Comparison of ENCODE assay signal across 8 mouse cellular contexts in the genomic region with DNA sequence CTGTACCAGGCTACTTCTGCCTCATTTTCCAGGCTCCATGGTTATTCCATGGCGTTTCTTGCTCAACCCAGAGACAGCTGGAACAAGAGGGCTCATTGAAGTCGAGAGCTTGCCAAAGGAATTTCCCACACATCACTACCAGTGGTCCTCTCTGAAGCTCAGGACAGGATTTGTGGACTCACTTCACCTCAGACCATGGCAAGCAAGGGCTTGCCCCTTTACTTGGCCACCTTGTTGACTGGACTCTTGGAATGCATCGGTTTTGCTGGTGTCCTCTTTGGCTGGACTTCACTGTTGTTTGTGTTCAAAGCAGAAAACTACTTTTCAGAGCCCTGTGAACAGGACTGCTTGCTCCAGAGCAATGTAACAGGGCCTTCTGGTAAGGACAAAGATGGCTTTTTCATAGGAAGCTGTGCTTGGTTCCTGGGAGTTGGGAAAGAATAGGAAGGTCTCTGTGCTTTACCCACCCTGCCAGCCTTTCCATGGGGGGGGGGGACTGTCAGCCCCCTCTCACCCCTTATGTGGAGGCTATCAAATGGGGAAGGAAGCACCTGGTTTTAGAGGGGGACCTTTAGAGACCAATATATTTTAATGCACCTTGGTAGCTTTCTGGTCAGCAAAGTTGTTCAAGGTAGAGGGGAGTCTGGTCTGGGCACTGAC. TPM values are rescaled to one million over a fixed set of nuclear protein-coding genes. Genes with fewer than 3 reads are reported as not detected.
DNase-seq lines count a peak whose midpoint lies in the region; ATAC-seq and TF ChIP-seq lines count a peak whose summit lies in the region.

No protein-coding gene starts in this region.

- intact Hi-C loops in left cerebral cortex, postnatal 36 days (cut with DNase I) = no loop called here

- TF ChIP-seq POLR2A in small intestine, adult 2 months (IDR thresholded peaks at IDR 0.05; ENCODE audit: low read depth, low read length) = no peak

- 0 out of 2 replicates have a peak, but pooled peaks cover 7% of the 10 kb centered on the region for H3K4me1 ChIP-seq in midbrain, embryonic 12.5 days
- H3K4me1 ChIP-seq in midbrain, embryonic 15.5 days = peaks cover 5% of the 10 kb centered on the region; the same call in 1 of the 2 replicates
- peaks cover 56% of the 10 kb centered on the region for H3K4me1 ChIP-seq in erythroblast, embryonic 14.5 days (ENCODE audit: control insufficient read depth)
- H3K4me1 ChIP-seq in limb, embryonic 10.5 days = peaks cover 19% of the 10 kb centered on the region
- peaks cover 5% of the 10 kb centered on the region; the same call in 1 of the 2 replicates for H3K4me1 ChIP-seq in small intestine, adult 2 months (ENCODE audit: control insufficient read depth, insufficient read depth, insufficient read length, low read length)

- H3K27ac ChIP-seq in midbrain, embryonic 12.5 days (replicated peaks) = no peak overlapping the region
- no peak overlapping the region for H3K27ac ChIP-seq in midbrain, embryonic 15.5 days
- peak overlapping the region; percentile 93 for H3K27ac ChIP-seq in limb, embryonic 10.5 days
- peak overlapping the region; percentile 64 for H3K27ac ChIP-seq in small intestine, adult 2 months (ENCODE audit: insufficient read depth, low read depth, low read length)

- H3K4me2 ChIP-seq in midbrain, embryonic 12.5 days (replicated peaks) = peak overlapping the region; percentile 57
- H3K4me2 ChIP-seq in midbrain, embryonic 15.5 days = no peak overlapping the region

- no peak for DNase-seq in limb, embryonic 10.5 days (ENCODE audit: low spot score)
- DNase-seq in left cerebral cortex, adult 18-20 months (ENCODE audit: low spot score in 2 of 2) = no peak
- DNase-seq in left cerebral cortex, postnatal 36 days (ENCODE audit: low spot score in 2 of 2) = no peak
- no peak for DNase-seq in gastrocnemius, postnatal 4 days (ENCODE audit: low spot score in 2 of 2)

- no peak overlapping the region for H3K9ac ChIP-seq in midbrain, embryonic 12.5 days (replicated peaks)
- no peak overlapping the region for H3K9ac ChIP-seq in midbrain, embryonic 15.5 days

- no peaks in the 10 kb centered on the region for H3K9me3 ChIP-seq in midbrain, embryonic 12.5 days
- H3K9me3 ChIP-seq in midbrain, embryonic 15.5 days = no peaks in the 10 kb centered on the region
- peaks cover 4% of the 10 kb centered on the region; the same call in 1 of the 2 replicates for H3K9me3 ChIP-seq in erythroblast, embryonic 14.5 days (ENCODE audit: control insufficient read depth, low read length)
- H3K9me3 ChIP-seq in limb, embryonic 10.5 days (replicated peaks) = no peaks in the 10 kb centered on the region

- H3K4me3 ChIP-seq in midbrain, embryonic 12.5 days = 0 out of 2 replicates have a peak overlapping the region, but pooled peaks have one; percentile 36
- no peak overlapping the region for H3K4me3 ChIP-seq in midbrain, embryonic 15.5 days
- H3K4me3 ChIP-seq in erythroblast, embryonic 14.5 days (replicated peaks) = peak overlapping the region; percentile 87
- H3K4me3 ChIP-seq in limb, embryonic 10.5 days = peak overlapping the region; percentile 62
- H3K4me3 ChIP-seq in small intestine, adult 2 months (ENCODE audit: low read depth, low read length) = peak overlapping the region; percentile 77

- H3K36me3 ChIP-seq in midbrain, embryonic 12.5 days = no peaks in the 10 kb centered on the region
- no peaks in the 10 kb centered on the region for H3K36me3 ChIP-seq in midbrain, embryonic 15.5 days (replicated peaks)
- peaks cover 55% of the 10 kb centered on the region for H3K36me3 ChIP-seq in erythroblast, embryonic 14.5 days (ENCODE audit: control insufficient read depth)
- H3K36me3 ChIP-seq in limb, embryonic 10.5 days = peaks cover 19% of the 10 kb centered on the region
- no peaks in the 10 kb centered on the region for H3K36me3 ChIP-seq in small intestine, adult 2 months (ENCODE audit: control insufficient read depth, insufficient read depth, low read length)

- peaks cover 6% of the 10 kb centered on the region for H3K27me3 ChIP-seq in midbrain, embryonic 12.5 days
- H3K27me3 ChIP-seq in midbrain, embryonic 15.5 days (replicated peaks) = no peaks in the 10 kb centered on the region
- H3K27me3 ChIP-seq in erythroblast, embryonic 14.5 days (ENCODE audit: control insufficient read depth) = no peaks in the 10 kb centered on the region
- H3K27me3 ChIP-seq in limb, embryonic 10.5 days (ENCODE audit: low read depth, poor library complexity, severe bottlenecking) = no peaks in the 10 kb centered on the region
- no peaks in the 10 kb centered on the region for H3K27me3 ChIP-seq in small intestine, adult 2 months (ENCODE audit: control insufficient read depth, insufficient read depth, low read length)

- 81% methylated on average over 3 of the region's 3 CpGs for WGBS in midbrain, embryonic 12.5 days
- 79% methylated on average over 3 of the region's 3 CpGs for WGBS in midbrain, embryonic 15.5 days
- WGBS in limb, embryonic 10.5 days = 72% methylated on average over 3 of the region's 3 CpGs
- 65% methylated on average over 3 of the region's 3 CpGs for WGBS in small intestine, adult 2 months

- no peak for ATAC-seq in midbrain, embryonic 12.5 days (ENCODE audit: low FRiP score, low read depth)
- ATAC-seq in midbrain, embryonic 15.5 days (replicated peaks) = no peak

- no peak for TF ChIP-seq CTCF in small intestine, adult 2 months (IDR thresholded peaks at IDR 0.05; ENCODE audit: extremely low read depth, insufficient read length, insufficient replicate concordance, low read depth, low read length)

RNA-seq across cellular contexts. Expression of a gene that starts 1.2 kb away (rescaled TPM):
- polyA plus RNA-seq in midbrain, embryonic 12.5 days (2016; fragmentation: Nextera tagmentation; extraction: Ambion mirVana) = 10.5 and 14.1 TPM in 2 replicates
- 3.8 and 5.6 TPM in 2 replicates for polyA plus RNA-seq in midbrain, embryonic 15.5 days (2015; fragmentation: Nextera tagmentation; extraction: Ambion mirVana)
- 7.1 and 8.4 TPM in 2 replicates for polyA plus RNA-seq in erythroblast, embryonic 14.5 days (2012)
- polyA plus RNA-seq in limb, embryonic 10.5 days (2016; fragmentation: Nextera tagmentation; extraction: Ambion mirVana) = 30.4 and 32.8 TPM in 2 replicates
- 14.4 and 31.1 TPM in 2 replicates for polyA plus RNA-seq in small intestine, adult 2 months (2012; rRNA removed)
- total RNA-seq in left cerebral cortex, adult 18-20 months (2021) = under 1 TPM; 0.19 to 0.33 TPM
- total RNA-seq in left cerebral cortex, postnatal 36 days (2021) = under 1 TPM; 0.29 to 0.32 TPM
- 10 to 100 TPM; 29.4 to 29.7 TPM for total RNA-seq in gastrocnemius, postnatal 4 days (2021)

RNA-seq across cellular contexts. Expression of a gene that starts 42.6 kb away (rescaled TPM):
- polyA plus RNA-seq in midbrain, embryonic 12.5 days (2016; fragmentation: Nextera tagmentation; extraction: Ambion mirVana) = not detected in 2 replicates
- polyA plus RNA-seq in midbrain, embryonic 15.5 days (2015; fragmentation: Nextera tagmentation; extraction: Ambion mirVana) = 0.35 and 0.42 TPM in 2 replicates
- 0.11 TPM in 1 of 2 replicates, not detected in the other for polyA plus RNA-seq in erythroblast, embryonic 14.5 days (2012)
- 0.18 TPM in 1 of 2 replicates, not detected in the other for polyA plus RNA-seq in limb, embryonic 10.5 days (2016; fragmentation: Nextera tagmentation; extraction: Ambion mirVana)
- polyA plus RNA-seq in small intestine, adult 2 months (2012; rRNA removed) = 0.49 and 1.1 TPM in 2 replicates
- not detected for total RNA-seq in left cerebral cortex, adult 18-20 months (2021)
- total RNA-seq in left cerebral cortex, postnatal 36 days (2021) = not detected
- total RNA-seq in gastrocnemius, postnatal 4 days (2021) = not detected

RNA-seq across cellular contexts. Expression of a gene that starts 50.4 kb away (rescaled TPM):
- not detected in 2 replicates for polyA plus RNA-seq in midbrain, embryonic 12.5 days (2016; fragmentation: Nextera tagmentation; extraction: Ambion mirVana)
- polyA plus RNA-seq in midbrain, embryonic 15.5 days (2015; fragmentation: Nextera tagmentation; extraction: Ambion mirVana) = not detected in 2 replicates
- 0.04 TPM in 1 of 2 replicates, not detected in the other for polyA plus RNA-seq in erythroblast, embryonic 14.5 days (2012)
- polyA plus RNA-seq in limb, embryonic 10.5 days (2016; fragmentation: Nextera tagmentation; extraction: Ambion mirVana) = 0.15 TPM in 1 of 2 replicates, not detected in the other
- not detected in 2 replicates for polyA plus RNA-seq in small intestine, adult 2 months (2012; rRNA removed)
- total RNA-seq in left cerebral cortex, adult 18-20 months (2021) = not detected
- total RNA-seq in left cerebral cortex, postnatal 36 days (2021) = not detected
- total RNA-seq in gastrocnemius, postnatal 4 days (2021) = not detected

RNA-seq across cellular contexts. Expression of a gene that starts 51.1 kb away (rescaled TPM):
- 4.1 and 5.4 TPM in 2 replicates for polyA plus RNA-seq in midbrain, embryonic 12.5 days (2016; fragmentation: Nextera tagmentation; extraction: Ambion mirVana)
- polyA plus RNA-seq in midbrain, embryonic 15.5 days (2015; fragmentation: Nextera tagmentation; extraction: Ambion mirVana) = 4.9 and 6.0 TPM in 2 replicates
- polyA plus RNA-seq in erythroblast, embryonic 14.5 days (2012) = not detected in 2 replicates
- 0.74 and 1.0 TPM in 2 replicates for polyA plus RNA-seq in limb, embryonic 10.5 days (2016; fragmentation: Nextera tagmentation; extraction: Ambion mirVana)
- polyA plus RNA-seq in small intestine, adult 2 months (2012; rRNA removed) = 4.8 and 11.8 TPM in 2 replicates
- 10 to 100 TPM; 91.9 to 95.9 TPM for total RNA-seq in left cerebral cortex, adult 18-20 months (2021)
- 10 to 100 TPM; 90.0 to 92.0 TPM for total RNA-seq in left cerebral cortex, postnatal 36 days (2021)
- under 1 TPM; 0.37 to 0.80 TPM for total RNA-seq in gastrocnemius, postnatal 4 days (2021)

Comparison
In these comparisons a context has a peak if more than half of its experiments do, and no peak if none do; other contexts are left out.
1. H3K27ac ChIP-seq: peak in limb, embryonic 10.5 days (single experiment) and small intestine, adult 2 months (single experiment); none in midbrain, embryonic 12.5 days (single experiment) and midbrain, embryonic 15.5 days (single experiment).